Mouse (Mus musculus): ENCODE data around the gene Edn2.

The Edn2 gene

GRCm38 (mm10) chr4:120204357-120204942, 43.4 kb downstream of the Edn2 start:
- DNase-seq (ENCODE audit: low spot score in 2 of 2), result no peak

- no peak for DNase-seq (ENCODE audit: low spot score in 2 of 2)
These were observed 45.5 kb downstream of the Edn2 start for GRCm38 (mm10) chr4:120206471-120206891.

- DNase-seq (ENCODE audit: low spot score in 2 of 2), result no peak
These were observed 51.1 kb downstream of the Edn2 start for GRCm38 (mm10) chr4:120212080-120212479.

- no peak for DNase-seq (ENCODE audit: low spot score in 2 of 2)
These were observed 51.8 kb downstream of the Edn2 start for GRCm38 (mm10) chr4:120212812-120213211.

GRCm38 (mm10) chr4:120215915-120216591, 55.0 kb downstream of the Edn2 start:
- peak in 1 of 2 experiments; percentile 72 for DNase-seq (ENCODE audit: low spot score in 2 of 2)

GRCm38 (mm10) chr4:120216883-120217282, 55.9 kb downstream of the Edn2 start:
- DNase-seq (ENCODE audit: low spot score in 2 of 2), result no peak
